Mouse (Mus musculus) cerebellum, postnatal 4 days (tissue): ENCODE results near the gene Scamp2.

Experiments used
- DNase-seq, 2 experiments: peaks; one replicate each; pipeline ENCODE4 v3.0.0; 2022; ENCODE audit warnings: low spot score in 2 of 2, mixed read lengths in 1 of 2

The Scamp2 gene

GRCm38 (mm10) chr9:57560861-57561710, at the start of gene Scamp2:
Scamp2 (plus strand) TSS chr9:57560943.
- peak; percentile 80 to 92 for DNase-seq

- peak; percentile 36 to 69 for DNase-seq
Observed at GRCm38 (mm10) chr9:57517113-57517512, 43.6 kb upstream of the Scamp2 start.

GRCm38 (mm10) chr9:57520375-57521055, 40.2 kb upstream of the Scamp2 start:
- DNase-seq: no peak

- peak; percentile 89 to 94 for DNase-seq
Observed at GRCm38 (mm10) chr9:57521056-57521911, 39.5 kb upstream of the Scamp2 start, which contains the start of gene Cox5a. Cox5a (plus strand) TSS chr9:57521274.

- DNase-seq: no peak
Observed at GRCm38 (mm10) chr9:57522114-57522860, 38.5 kb upstream of the Scamp2 start.

- DNase-seq: no peak
Observed at GRCm38 (mm10) chr9:57522861-57523246, 37.9 kb upstream of the Scamp2 start.

- no peak for DNase-seq
Observed at GRCm38 (mm10) chr9:57523754-57524153, 37.0 kb upstream of the Scamp2 start.

- DNase-seq: no peak
Observed at GRCm38 (mm10) chr9:57524439-57524838, 36.3 kb upstream of the Scamp2 start.

- no peak for DNase-seq
Observed at GRCm38 (mm10) chr9:57525516-57525915, 35.2 kb upstream of the Scamp2 start.

- no peak for DNase-seq
Observed at GRCm38 (mm10) chr9:57526435-57526834, 34.3 kb upstream of the Scamp2 start.

GRCm38 (mm10) chr9:57531946-57532345, 28.8 kb upstream of the Scamp2 start:
- no peak for DNase-seq

- no peak for DNase-seq
Observed at GRCm38 (mm10) chr9:57536362-57536761, 24.4 kb upstream of the Scamp2 start.

- DNase-seq: peak; percentile 81 to 90
Observed at GRCm38 (mm10) chr9:57537044-57537727, 23.6 kb upstream of the Scamp2 start, which contains the start of gene Fam219b. Fam219b (plus strand) TSS chr9:57537528.

GRCm38 (mm10) chr9:57537728-57538181, 23.0 kb upstream of the Scamp2 start:
- no peak for DNase-seq

- DNase-seq: no peak
Observed at GRCm38 (mm10) chr9:57539550-57539949, 21.2 kb upstream of the Scamp2 start.

- DNase-seq: peak in 1 of 2 experiments; percentile 52
Observed at GRCm38 (mm10) chr9:57541312-57541711, 19.4 kb upstream of the Scamp2 start.

GRCm38 (mm10) chr9:57543951-57544350, 16.8 kb upstream of the Scamp2 start:
- no peak for DNase-seq

GRCm38 (mm10) chr9:57547287-57547686, 13.5 kb upstream of the Scamp2 start:
- no peak for DNase-seq

GRCm38 (mm10) chr9:57547869-57548268, 12.9 kb upstream of the Scamp2 start:
- DNase-seq: no peak

- DNase-seq: peak in 1 of 2 experiments; percentile 61
Observed at GRCm38 (mm10) chr9:57549186-57549585, 11.6 kb upstream of the Scamp2 start.
